Mouse (Mus musculus): ENCODE results near the gene Pfn3. TPM values are rescaled to one million over a fixed set of nuclear protein-coding genes. Genes with fewer than 3 reads are reported as not detected.

Pfn3 gene
- total RNA-seq, 4 experiments from 2014 or later, result not detected

- no peak for DNase-seq (ENCODE audit: low spot score)
Measured at GRCm38 (mm10) chr13:55398088-55398487, 16.9 kb downstream of the Pfn3 start, which contains the start of gene Slc34a1. Gene Slc34a1, plus strand, starts transcription at chr13:55398187.

GRCm38 (mm10) chr13:55392933-55393332 lies 22.1 kb downstream of the Pfn3 start:
- no peak for DNase-seq (ENCODE audit: low spot score)

GRCm38 (mm10) chr13:55391626-55392029 lies 23.4 kb downstream of the Pfn3 start:
- no peak for DNase-seq (ENCODE audit: low spot score)

- no peak for DNase-seq (ENCODE audit: low spot score)
Measured at GRCm38 (mm10) chr13:55390644-55391043, 24.4 kb downstream of the Pfn3 start.

GRCm38 (mm10) chr13:55381790-55382189 lies 33.2 kb downstream of the Pfn3 start:
- DNase-seq (ENCODE audit: low spot score), result no peak

- DNase-seq (ENCODE audit: low spot score), result no peak
Measured at GRCm38 (mm10) chr13:55378907-55379580, 36.0 kb downstream of the Pfn3 start.

- DNase-seq (ENCODE audit: low spot score), result no peak
Measured at GRCm38 (mm10) chr13:55375877-55376276, 39.2 kb downstream of the Pfn3 start.

- DNase-seq (ENCODE audit: low spot score), result no peak
Measured at GRCm38 (mm10) chr13:55374206-55374924, 40.7 kb downstream of the Pfn3 start.

- DNase-seq (ENCODE audit: low spot score), result no peak
Measured at GRCm38 (mm10) chr13:55371740-55372139, 43.3 kb downstream of the Pfn3 start.

GRCm38 (mm10) chr13:55371007-55371681 lies 43.9 kb downstream of the Pfn3 start:
- DNase-seq (ENCODE audit: low spot score), result peak; percentile 40

- peak; percentile 36 for DNase-seq (ENCODE audit: low spot score)
Measured at GRCm38 (mm10) chr13:55370234-55370633, 44.8 kb downstream of the Pfn3 start.

- DNase-seq (ENCODE audit: low spot score), result peak; percentile 31
Measured at GRCm38 (mm10) chr13:55369531-55370114, 45.4 kb downstream of the Pfn3 start, which contains the start of gene Rgs14. Gene Rgs14, plus strand, starts transcription at chr13:55369732.

- no peak for DNase-seq (ENCODE audit: low spot score)
Measured at GRCm38 (mm10) chr13:55368401-55368800, 46.6 kb downstream of the Pfn3 start.

Small RNAs within 50 kb of the gene (microRNA-seq; reads per million reads assigned to microRNA genes)
- 1.1 reads per million for gene Mir6943

Other genes starting within 250 kb of the Pfn3 start
- 10 to 100 TPM; 47.2 to 55.1 (median 51.9) TPM for gene Nsd1, start 205.4 kb downstream of the Pfn3 start, total RNA-seq (2022)
- 10 to 100 TPM; 31.4 to 47.5 (median 39.6) TPM for gene Prelid1, start 94.7 kb downstream of the Pfn3 start, total RNA-seq (2022)
- gene Rab24, start 93.3 kb downstream of the Pfn3 start, total RNA-seq (2022), result 10 to 100 TPM; 29.4 to 47.1 (median 38.3) TPM
- gene Mxd3, start 85.4 kb downstream of the Pfn3 start, total RNA-seq (2022), result under 1 TPM in 2 of 4 experiments, not detected in 2; 0.46 to 0.97 TPM
- gene Lman2, start 52.4 kb downstream of the Pfn3 start, total RNA-seq (2022), result 10 to 100 TPM; 50.1 to 52.8 (median 51.7) TPM
- gene Rgs14, start 45.5 kb downstream of the Pfn3 start, total RNA-seq (2022), result under 1 TPM; 0.19 to 0.80 (median 0.41) TPM
- gene Slc34a1, start 17.0 kb downstream of the Pfn3 start, total RNA-seq (2022), result not detected
- not detected for gene F12, start 11.6 kb upstream of the Pfn3 start, total RNA-seq (2022)
- 10 to 100 TPM; 14.9 to 19.0 (median 16.6) TPM for gene Grk6, start 29.8 kb upstream of the Pfn3 start, total RNA-seq (2022)
- 1 to 10 TPM in 1 of 4 experiments, under 1 TPM in 3; 0.44 to 1.2 (median 0.65) TPM for gene Prr7, start 49.0 kb upstream of the Pfn3 start, total RNA-seq (2022)
- gene Dbn1, start 72.9 kb upstream of the Pfn3 start, total RNA-seq (2022), result 1 to 10 TPM; 3.8 to 6.4 (median 5.1) TPM
- 10 to 100 TPM; 38.4 to 49.4 (median 49.0) TPM for gene Pdlim7, start 98.4 kb upstream of the Pfn3 start, total RNA-seq (2022)
- gene Dok3, start 114.1 kb upstream of the Pfn3 start, total RNA-seq (2022), result 1 to 10 TPM in 3 of 4 experiments, under 1 TPM in 1; 0.97 to 3.8 (median 1.4) TPM
- gene Ddx41, start 121.4 kb upstream of the Pfn3 start, total RNA-seq (2022), result 10 to 100 TPM; 11.8 to 17.0 (median 13.7) TPM
- 10 to 100 TPM; 11.5 to 18.3 (median 13.6) TPM for gene Fam193b, start 155.9 kb upstream of the Pfn3 start, total RNA-seq (2022)
- gene Tmed9, start 158.5 kb upstream of the Pfn3 start, total RNA-seq (2022), result 100 to 1,000 TPM in 1 of 4 experiments, 10 to 100 TPM in 3; 80.6 to 102 (median 90.0) TPM
- gene B4galt7, start 184.7 kb upstream of the Pfn3 start, total RNA-seq (2022), result 1 to 10 TPM; 8.0 to 9.1 (median 8.8) TPM
- 10 to 100 TPM; 10.1 to 12.8 (median 11.7) TPM for gene Caml, start 207.8 kb upstream of the Pfn3 start, total RNA-seq (2022)
- 10 to 100 TPM; 17.7 to 24.8 (median 20.2) TPM for gene Ddx46, start 219.8 kb upstream of the Pfn3 start, total RNA-seq (2022)